Mouse (Mus musculus): Measurements from ENCODE around the gene Taok1. TPM values are rescaled to one million over a fixed set of nuclear protein-coding genes. Genes with fewer than 3 reads are reported as not detected.

Taok1 gene
- polyA plus RNA-seq, 1 experiment = 9.2 TPM

GRCm38 (mm10) chr11:77499354-77499753, 108.3 kb downstream of the Taok1 start:
- Histone ChIP-seq H3K27me3 (ENCODE audit: control insufficient read depth, insufficient read depth, insufficient read length) (no peaks in the 10 kb centered on the region), H3K79me2 (ENCODE audit: control insufficient read depth, insufficient read depth) (peaks cover 48% of the 10 kb centered on the region), H3K36me3 (ENCODE audit: control insufficient read depth, insufficient read depth) (peaks cover 7% of the 10 kb centered on the region), H3ac (ENCODE audit: control insufficient read depth, insufficient read length) (no peak overlapping the region), H3K4me2 (ENCODE audit: low read depth) (no peak overlapping the region), H3K4me3 (no peak overlapping the region)
- TF ChIP-seq CEBPB (IDR thresholded peaks at IDR 0.05; ENCODE audit: insufficient read depth, poor library complexity, severe bottlenecking) (no peak), MYOD1 (IDR thresholded peaks at IDR 0.05; ENCODE audit: control insufficient read depth in 1 of 3, insufficient read length in 2 of 3, low read depth in 2 of 3) (no peak), POLR2A (IDR thresholded peaks at IDR 0.05; ENCODE audit: insufficient read length, low read depth) (no peak), MYOG (IDR thresholded peaks at IDR 0.05; ENCODE audit: control insufficient read depth in 1 of 3, insufficient read depth in 1 of 3, insufficient read length in 2 of 3, low read depth in 2 of 3) (no peak), TCF12 (IDR thresholded peaks at IDR 0.05; ENCODE audit: insufficient read depth, poor library complexity, severe bottlenecking) (no peak)

GRCm38 (mm10) chr11:77498261-77499139, 109.1 kb downstream of the Taok1 start:
- H3K79me2 ChIP-seq (ENCODE audit: control insufficient read depth, insufficient read depth) = peaks cover 55% of the 10 kb centered on the region
- TF ChIP-seq MYOD1 (IDR thresholded peaks at IDR 0.05; ENCODE audit: control insufficient read depth in 1 of 3, insufficient read length in 2 of 3, low read depth in 2 of 3) = no peak
- no peak for TF ChIP-seq CEBPB (IDR thresholded peaks at IDR 0.05; ENCODE audit: insufficient read depth, poor library complexity, severe bottlenecking)
- TF ChIP-seq TCF12 (IDR thresholded peaks at IDR 0.05; ENCODE audit: insufficient read depth, poor library complexity, severe bottlenecking) = no peak
- TF ChIP-seq TCF3 (IDR thresholded peaks at IDR 0.05; ENCODE audit: insufficient read length, low read depth) = no peak
- no peak for TF ChIP-seq SRF (IDR thresholded peaks at IDR 0.05; ENCODE audit: control insufficient read depth, insufficient read length, low read depth)
- no peak for TF ChIP-seq USF1 (IDR thresholded peaks at IDR 0.05; ENCODE audit: low read depth)
- no peak for TF ChIP-seq MAX (IDR thresholded peaks at IDR 0.05; ENCODE audit: low read depth)
- TF ChIP-seq REST (IDR thresholded peaks at IDR 0.05; ENCODE audit: insufficient read depth, insufficient read length) = no peak
- no peak for TF ChIP-seq POLR2AphosphoS2 (IDR thresholded peaks at IDR 0.05; ENCODE audit: insufficient read length, low read depth)
- no peak for TF ChIP-seq POLR2A (IDR thresholded peaks at IDR 0.05; ENCODE audit: insufficient read length, low read depth)
- no peak for TF ChIP-seq E2F4 (IDR thresholded peaks at IDR 0.05; ENCODE audit: insufficient read depth)
- no peak for TF ChIP-seq MYOG (IDR thresholded peaks at IDR 0.05; ENCODE audit: control insufficient read depth in 1 of 3, insufficient read depth in 1 of 3, insufficient read length in 2 of 3, low read depth in 2 of 3)
- no peak overlapping the region for H3K4me3 ChIP-seq
- H3K36me3 ChIP-seq (ENCODE audit: control insufficient read depth, insufficient read depth) = peaks cover 7% of the 10 kb centered on the region
- no peak overlapping the region for H3ac ChIP-seq (ENCODE audit: control insufficient read depth, insufficient read length)
- H3K4me2 ChIP-seq (ENCODE audit: low read depth) = no peak overlapping the region
- H3K27me3 ChIP-seq (ENCODE audit: control insufficient read depth, insufficient read depth, insufficient read length) = no peaks in the 10 kb centered on the region

GRCm38 (mm10) chr11:77497851-77498250, 109.8 kb downstream of the Taok1 start:
- Histone ChIP-seq H3K27me3 (ENCODE audit: control insufficient read depth, insufficient read depth, insufficient read length) (no peaks in the 10 kb centered on the region), H3ac (ENCODE audit: control insufficient read depth, insufficient read length) (no peak overlapping the region), H3K4me2 (ENCODE audit: low read depth) (no peak overlapping the region), H3K79me2 (ENCODE audit: control insufficient read depth, insufficient read depth) (peaks cover 55% of the 10 kb centered on the region), H3K36me3 (ENCODE audit: control insufficient read depth, insufficient read depth) (peaks cover 7% of the 10 kb centered on the region), H3K4me3 (no peak overlapping the region)
- no peak for TF ChIP-seq POLR2A (IDR thresholded peaks at IDR 0.05; ENCODE audit: insufficient read length, low read depth)
- TF ChIP-seq MYOD1 (IDR thresholded peaks at IDR 0.05; ENCODE audit: control insufficient read depth in 1 of 3, insufficient read length in 2 of 3, low read depth in 2 of 3) = no peak
- no peak for TF ChIP-seq MAX (IDR thresholded peaks at IDR 0.05; ENCODE audit: low read depth)
- TF ChIP-seq REST (IDR thresholded peaks at IDR 0.05; ENCODE audit: insufficient read depth, insufficient read length) = no peak
- TF ChIP-seq CEBPB (IDR thresholded peaks at IDR 0.05; ENCODE audit: insufficient read depth, poor library complexity, severe bottlenecking) = no peak
- no peak for TF ChIP-seq E2F4 (IDR thresholded peaks at IDR 0.05; ENCODE audit: insufficient read depth)
- TF ChIP-seq TCF12 (IDR thresholded peaks at IDR 0.05; ENCODE audit: insufficient read depth, poor library complexity, severe bottlenecking) = no peak
- TF ChIP-seq USF1 (IDR thresholded peaks at IDR 0.05; ENCODE audit: low read depth) = no peak
- no peak for TF ChIP-seq POLR2AphosphoS2 (IDR thresholded peaks at IDR 0.05; ENCODE audit: insufficient read length, low read depth)
- no peak for TF ChIP-seq MYOG (IDR thresholded peaks at IDR 0.05; ENCODE audit: control insufficient read depth in 1 of 3, insufficient read depth in 1 of 3, insufficient read length in 2 of 3, low read depth in 2 of 3)
- no peak for TF ChIP-seq TCF3 (IDR thresholded peaks at IDR 0.05; ENCODE audit: insufficient read length, low read depth)
- TF ChIP-seq SRF (IDR thresholded peaks at IDR 0.05; ENCODE audit: control insufficient read depth, insufficient read length, low read depth) = no peak

- Histone ChIP-seq H3K27me3 (ENCODE audit: control insufficient read depth, insufficient read depth, insufficient read length) (no peaks in the 10 kb centered on the region), H3K36me3 (ENCODE audit: control insufficient read depth, insufficient read depth) (peaks cover 5% of the 10 kb centered on the region), H3K79me2 (ENCODE audit: control insufficient read depth, insufficient read depth) (peaks cover 55% of the 10 kb centered on the region), H3K4me2 (ENCODE audit: low read depth) (no peak overlapping the region), H3ac (ENCODE audit: control insufficient read depth, insufficient read length) (no peak overlapping the region), H3K4me3 (no peak overlapping the region)
- TF ChIP-seq CEBPB (IDR thresholded peaks at IDR 0.05; ENCODE audit: insufficient read depth, poor library complexity, severe bottlenecking) (no peak), REST (IDR thresholded peaks at IDR 0.05; ENCODE audit: insufficient read depth, insufficient read length) (no peak), SRF (IDR thresholded peaks at IDR 0.05; ENCODE audit: control insufficient read depth, insufficient read length, low read depth) (no peak), MAX (IDR thresholded peaks at IDR 0.05; ENCODE audit: low read depth) (no peak), POLR2A (IDR thresholded peaks at IDR 0.05; ENCODE audit: insufficient read length, low read depth) (no peak)
These were observed 110.3 kb downstream of the Taok1 start for GRCm38 (mm10) chr11:77497341-77497756.

Measured in myocyte (in vitro differentiated cells).